Mouse (Mus musculus) frontal cortex, adult 2 months (tissue): ENCODE measurements around the gene Vhl. TPM values are rescaled to one million over a fixed set of nuclear protein-coding genes. Genes with fewer than 3 reads are reported as not detected.
A peak's percentile ranks its signal among the peaks of the same experiment; 100 is the strongest.

Experiments used
- DNase-seq, 2 experiments: peaks; one replicate each; pipeline ENCODE4 v3.0.0; 2022; ENCODE audit warnings: low spot score in 1 of 2; ENCODE audit errors: extremely low spot score in 1 of 2
- polyA plus RNA-seq: library from polyadenylated mRNA; depleted of rRNA; stranded (reverse); fragments of >200 nt; gene quantifications from 2 replicates; pipeline ENCODE4 v1.2.3, GENCODE M21; 2012

Gene Vhl
- polyA plus RNA-seq, 1 experiment = 51.4 TPM

- no peak for DNase-seq
Measured at GRCm38 (mm10) chr6:113623386-113623785, 373 bp upstream of the Vhl start.

DNA sequence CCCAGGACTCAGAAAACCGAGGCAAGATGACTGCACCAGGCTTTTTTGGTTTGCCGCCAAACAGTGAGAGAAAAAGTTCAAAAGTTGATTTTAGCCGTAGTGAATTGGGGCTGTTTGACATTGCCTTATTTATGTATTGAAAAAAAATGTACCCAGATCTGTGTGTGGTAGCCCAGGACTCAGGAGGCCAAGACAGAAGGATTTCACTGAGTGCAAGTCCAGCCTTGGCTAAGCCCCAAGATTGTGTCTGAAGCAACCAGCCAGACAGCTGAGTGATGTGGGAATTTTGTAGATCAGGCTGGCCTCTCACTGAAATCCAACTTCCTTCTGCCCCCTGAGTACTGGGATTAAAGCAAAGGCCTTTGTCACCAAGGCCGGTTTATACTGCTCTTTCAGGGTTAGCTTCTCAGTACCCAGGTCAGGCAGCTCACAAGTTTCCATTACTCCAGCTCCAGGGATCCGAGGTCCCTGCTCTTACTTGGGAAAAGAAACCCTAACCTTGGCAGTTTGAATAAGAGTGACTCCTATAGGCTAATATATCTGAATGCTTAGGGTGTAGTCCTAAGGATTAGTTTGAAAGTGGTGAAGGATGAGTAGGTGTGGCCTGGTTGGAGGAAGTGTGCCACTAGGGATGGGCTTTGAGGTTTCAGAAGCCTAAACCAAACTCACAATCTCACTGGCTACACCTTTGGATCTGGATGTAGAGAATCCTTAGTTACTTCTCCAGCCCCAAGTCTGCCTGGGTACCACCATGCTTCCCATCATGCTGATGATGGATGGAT is 1.4 kb downstream of the Vhl start:
- DNase-seq = no peak

GRCm38 (mm10) chr6:113630322-113630721 is 6.6 kb downstream of the Vhl start:
- DNase-seq = peak in 1 of 2 experiments; percentile 50

DNA sequence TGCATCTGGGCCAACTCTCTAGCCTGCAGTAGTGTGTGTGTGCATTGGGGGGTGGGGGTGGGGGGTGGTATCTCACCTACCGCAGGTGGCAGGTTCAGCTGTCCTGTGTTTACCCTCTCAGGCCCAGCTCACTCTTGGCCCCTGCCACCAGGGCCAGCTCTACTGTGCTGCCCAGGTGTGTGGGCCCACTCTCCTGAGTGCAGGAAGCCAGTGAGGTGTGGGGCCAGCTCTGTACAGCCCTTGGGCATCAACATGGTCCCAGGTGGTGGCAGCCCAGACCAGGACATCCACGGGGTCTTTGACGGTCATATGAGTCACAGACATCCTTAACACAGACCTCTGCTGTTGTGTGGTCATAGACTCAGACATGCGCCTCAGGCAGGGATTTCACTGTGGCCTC is 9.1 kb downstream of the Vhl start:
- no peak for DNase-seq

- peak; percentile 85 to 96 for DNase-seq
Measured at GRCm38 (mm10) chr6:113638302-113639040, 14.7 kb downstream of the Vhl start, which contains the start of gene Irak2. TSS of gene Irak2 (plus strand) at chr6:113638467.

GRCm38 (mm10) chr6:113639201-113639600 is 15.4 kb downstream of the Vhl start:
- no peak for DNase-seq

- DNase-seq = no peak
Measured at GRCm38 (mm10) chr6:113642605-113643004, 18.8 kb downstream of the Vhl start.

GRCm38 (mm10) chr6:113643021-113643420 is 19.3 kb downstream of the Vhl start:
- no peak for DNase-seq

- DNase-seq = no peak
Measured at GRCm38 (mm10) chr6:113643967-113644366, 20.2 kb downstream of the Vhl start.

DNA sequence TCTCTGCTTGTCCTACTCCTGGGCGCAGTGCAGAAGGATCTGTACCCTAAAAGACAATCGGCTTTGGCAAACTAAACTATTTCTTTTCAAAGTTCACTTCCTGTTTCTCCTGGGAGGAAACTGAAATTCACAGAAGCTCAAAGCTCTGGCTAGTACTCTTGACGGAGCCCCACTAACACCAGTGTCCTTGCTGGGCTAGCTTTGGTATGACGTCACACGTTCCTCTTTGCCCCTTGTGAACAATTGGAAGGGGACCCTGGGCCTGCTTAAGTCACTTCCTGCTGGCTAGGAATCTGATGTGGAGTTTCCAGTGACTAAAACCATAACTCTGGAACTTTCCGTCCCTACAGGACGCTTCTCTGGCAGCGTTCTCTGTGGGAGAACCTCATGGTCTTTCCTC is 21.0 kb downstream of the Vhl start:
- no peak for DNase-seq

DNA sequence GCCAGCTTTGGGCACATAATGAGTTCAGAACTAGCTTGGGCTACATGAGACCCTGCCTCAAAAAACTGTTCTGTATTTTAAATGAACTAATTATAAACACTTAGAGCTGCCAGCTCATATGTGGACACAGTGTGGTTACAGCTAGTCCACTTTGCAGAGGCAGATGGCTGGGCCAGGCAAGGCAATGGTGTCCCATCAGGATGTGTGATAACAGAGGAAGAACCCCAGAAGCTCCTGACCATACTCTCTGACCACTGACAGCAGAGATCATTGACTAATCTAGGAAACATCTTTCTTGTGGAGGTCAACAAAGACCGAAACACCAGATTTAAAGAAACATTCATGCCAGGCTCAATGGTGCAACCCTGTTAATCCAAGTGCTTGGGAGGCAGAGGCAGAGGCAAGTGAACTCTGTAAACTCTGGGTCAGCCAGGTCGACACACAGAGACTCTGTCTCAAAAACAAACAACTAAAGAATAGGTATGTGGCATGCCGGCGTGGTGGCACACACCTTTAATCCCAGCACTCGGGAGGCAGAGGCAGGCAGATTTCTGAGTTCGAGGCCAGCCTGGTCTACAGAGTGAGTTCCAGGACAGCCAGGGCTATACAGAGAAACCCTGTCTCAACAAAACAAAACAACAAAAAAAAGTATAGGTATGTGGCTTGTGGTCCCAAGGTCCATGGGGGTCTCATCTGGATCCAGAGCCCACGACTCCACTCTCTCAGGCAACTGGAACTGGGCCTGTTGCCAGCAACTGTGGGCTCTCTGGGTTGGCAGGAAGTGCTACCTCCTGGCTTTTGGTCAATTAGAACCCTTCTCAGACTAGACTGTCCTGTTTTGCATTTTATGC is 25.8 kb downstream of the Vhl start:
- DNase-seq = no peak

GRCm38 (mm10) chr6:113650197-113650640 is 26.5 kb downstream of the Vhl start:
- no peak for DNase-seq

DNA sequence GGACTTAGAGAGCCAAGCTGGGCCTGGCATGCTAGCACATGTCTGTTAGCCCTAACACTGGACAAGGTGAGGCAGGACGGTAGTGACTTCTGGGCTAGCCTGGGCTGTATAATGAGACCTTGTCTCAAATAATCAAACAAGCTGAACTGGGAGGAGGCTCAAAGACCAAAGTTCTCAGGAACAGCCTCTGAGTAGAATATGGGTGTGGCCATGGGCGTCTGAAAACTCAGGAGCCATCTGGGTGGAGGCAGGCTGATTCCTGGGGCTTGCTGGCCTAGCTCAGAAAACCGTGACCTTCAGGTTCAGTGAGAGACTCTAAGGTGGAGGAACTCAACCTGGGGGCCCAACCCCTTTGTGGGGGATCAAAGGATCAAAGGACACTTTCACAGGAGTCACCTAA is 27.9 kb downstream of the Vhl start:
- no peak for DNase-seq

- no peak for DNase-seq
Measured at GRCm38 (mm10) chr6:113653551-113653950, 29.8 kb downstream of the Vhl start.

GRCm38 (mm10) chr6:113654102-113654501 is 30.3 kb downstream of the Vhl start:
- no peak for DNase-seq

GRCm38 (mm10) chr6:113654753-113655397 is 31.1 kb downstream of the Vhl start:
- DNase-seq = no peak

DNA sequence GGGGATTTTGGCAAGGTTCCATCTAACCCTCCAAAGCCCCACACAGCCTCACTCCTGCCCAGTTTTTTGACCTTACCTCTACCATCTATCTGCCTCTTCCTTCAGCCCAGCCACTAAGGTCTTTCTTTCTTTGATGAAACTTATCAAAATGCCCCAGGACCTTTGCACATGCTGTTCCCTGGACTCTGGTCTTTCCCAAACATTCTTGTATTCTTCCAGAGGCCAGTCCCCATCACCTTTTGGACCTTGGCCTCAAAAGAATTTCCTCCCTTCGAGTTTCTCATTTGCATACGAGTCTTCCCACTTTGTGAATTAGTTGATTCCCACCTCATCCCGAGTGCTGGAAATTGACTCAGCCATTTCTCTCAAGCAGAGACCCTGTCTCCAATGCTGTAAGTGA is 31.7 kb downstream of the Vhl start:
- DNase-seq = no peak

DNA sequence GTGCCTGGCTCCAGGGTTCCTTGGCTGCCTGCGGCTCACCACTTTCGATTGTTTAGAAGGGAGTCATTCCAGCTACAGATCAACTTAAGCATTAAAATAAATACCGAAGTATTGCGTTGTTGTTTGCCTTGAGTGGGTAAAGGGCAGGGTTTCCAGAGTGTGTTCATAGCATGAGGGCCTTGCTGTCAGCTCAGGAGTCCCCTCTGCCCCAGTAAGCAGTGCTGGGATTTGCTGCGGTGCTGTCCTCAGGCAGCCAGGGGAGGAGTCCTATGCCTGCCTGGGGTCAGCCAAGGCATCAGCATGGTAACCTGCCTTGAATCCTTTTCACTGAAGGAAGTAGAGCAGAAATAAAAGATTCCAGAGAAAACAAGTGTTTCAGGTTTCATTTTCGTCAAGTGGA is 33.1 kb downstream of the Vhl start:
- no peak for DNase-seq

DNA sequence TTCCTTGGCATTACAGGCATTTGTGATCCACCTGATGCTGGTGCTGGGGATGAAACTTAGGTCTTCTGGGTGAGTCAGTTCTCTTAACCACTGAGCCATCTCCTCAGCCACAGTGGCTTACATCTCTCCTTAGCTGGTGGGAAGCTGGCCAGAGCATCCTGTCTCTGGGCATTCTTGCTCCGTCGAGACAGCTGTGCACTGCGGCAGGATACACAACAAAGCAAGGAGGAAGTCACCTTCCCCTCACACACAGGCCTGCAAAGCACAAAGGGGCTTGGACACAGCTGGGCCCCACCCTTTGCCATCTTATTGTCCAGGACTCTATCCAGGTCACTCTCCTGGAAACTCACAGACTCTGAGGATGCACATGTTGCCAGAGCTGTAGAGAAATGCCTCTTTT is 34.5 kb downstream of the Vhl start:
- DNase-seq = no peak

GRCm38 (mm10) chr6:113659648-113660491 is 36.1 kb downstream of the Vhl start:
- DNase-seq = no peak
